Mouse (Mus musculus): ENCODE results near the gene Hmgb1. TPM values are rescaled to one million over a fixed set of nuclear protein-coding genes. Genes with fewer than 3 reads are reported as not detected.

The Hmgb1 gene
- total and polyA plus RNA-seq, 2 experiments = 17.1 to 131 TPM

DNA sequence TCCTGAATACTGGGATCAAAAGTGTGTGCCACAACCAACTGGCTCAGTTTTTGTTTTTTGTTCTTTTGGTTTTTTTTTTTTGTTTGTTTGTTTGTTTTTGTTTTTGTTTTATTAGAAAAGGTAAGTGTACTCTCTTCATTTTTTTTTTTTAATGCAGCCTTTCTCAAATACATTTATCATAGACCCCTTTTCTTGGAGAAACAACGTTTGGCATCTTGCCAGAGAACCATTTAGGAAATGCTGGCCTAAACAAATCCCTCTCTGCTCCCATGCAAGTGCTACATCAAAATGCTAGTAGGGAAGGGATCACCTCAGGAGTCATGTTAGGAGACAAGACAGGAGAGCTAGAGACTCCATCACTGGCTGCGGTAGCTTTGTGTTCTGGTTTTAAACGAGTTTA lies 76.7 kb downstream of the Hmgb1 start:
- H3K27me3 ChIP-seq (ENCODE audit: control insufficient read depth, insufficient read depth, low read length) = no peaks in the 10 kb centered on the region
- H3K27ac ChIP-seq (replicated peaks; ENCODE audit: insufficient read depth, low read depth, low read length) = no peak overlapping the region
- H3K36me3 ChIP-seq (ENCODE audit: control insufficient read depth, insufficient read depth, low read length) = no peaks in the 10 kb centered on the region
- no peaks in the 10 kb centered on the region for H3K79me2 ChIP-seq (ENCODE audit: control insufficient read depth, insufficient read depth, low read length)
- no peaks in the 10 kb centered on the region for H3K4me1 ChIP-seq (ENCODE audit: control insufficient read depth, insufficient read depth, low read length)
- no peak for DNase-seq (ENCODE audit: extremely low read depth, low read depth, low spot score)
- no peak overlapping the region for H3K4me3 ChIP-seq (ENCODE audit: insufficient read depth, low read depth, low read length)
- TF ChIP-seq POLR2A (IDR thresholded peaks at IDR 0.05; ENCODE audit: extremely low read depth, insufficient read depth, low read length) (no peak), CTCF (IDR thresholded peaks at IDR 0.05; ENCODE audit: low read depth, low read length) (no peak)
- no peak overlapping the region for H3K9ac ChIP-seq (ENCODE audit: low read depth, low read length)
- 63% methylated on average over 3 of the region's 3 CpGs for WGBS

DNA sequence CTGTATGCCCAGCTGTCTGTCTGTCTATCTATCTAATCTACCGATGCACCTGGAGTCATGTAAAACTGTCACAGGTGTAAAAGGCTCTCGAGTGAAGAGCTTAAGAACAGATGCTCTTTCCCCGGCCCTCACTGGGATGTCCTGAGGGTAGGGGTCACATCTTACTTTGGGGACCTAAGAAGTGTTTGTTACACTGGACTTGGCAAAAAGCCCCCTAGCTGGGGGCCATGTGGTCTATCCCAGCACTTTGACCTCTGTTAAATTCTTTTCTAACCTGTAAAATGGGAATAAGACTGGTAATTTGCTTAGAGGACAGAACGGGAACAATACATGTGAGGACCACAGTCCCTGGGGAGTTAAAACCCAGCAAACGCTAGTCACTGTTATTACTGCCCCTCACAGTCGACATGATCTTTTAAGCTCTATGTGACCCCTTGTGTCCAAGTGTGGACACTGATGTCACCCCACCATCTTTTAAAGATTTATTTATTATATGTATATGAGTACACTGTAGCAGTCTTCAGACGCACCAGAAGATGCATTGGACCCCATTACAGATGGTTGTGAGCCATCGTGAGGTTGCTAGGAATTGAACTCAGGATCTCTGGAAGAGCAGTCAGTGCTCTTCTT lies 80.1 kb downstream of the Hmgb1 start:
- WGBS = 88% methylated on average over 8 of the region's 8 CpGs
- H3K4me3 ChIP-seq (ENCODE audit: insufficient read depth, low read depth, low read length) = no peak overlapping the region

DNA sequence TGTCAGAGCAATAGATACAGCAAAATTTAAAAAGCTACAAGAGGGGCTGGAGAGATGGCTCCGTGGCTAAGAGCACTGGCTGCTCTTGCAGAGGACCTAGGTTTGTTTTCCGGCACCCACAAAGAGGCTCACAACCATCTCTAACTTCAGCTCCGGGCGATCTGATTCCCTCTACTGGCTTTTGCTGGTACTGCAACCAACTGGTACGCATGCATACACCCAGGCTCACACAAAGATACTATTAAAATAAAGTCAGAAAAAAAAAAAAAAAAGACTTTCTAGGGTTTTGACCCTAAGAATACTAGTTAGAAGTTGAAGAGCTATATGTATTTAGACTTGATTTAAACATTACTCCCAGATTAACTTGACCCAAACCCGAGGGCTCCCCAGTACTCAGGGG lies 82.4 kb downstream of the Hmgb1 start:
- no peaks in the 10 kb centered on the region for H3K4me1 ChIP-seq (ENCODE audit: control insufficient read depth, insufficient read depth, low read length)
- no peak overlapping the region for H3K27ac ChIP-seq (replicated peaks; ENCODE audit: insufficient read depth, low read depth, low read length)
- H3K27me3 ChIP-seq (ENCODE audit: control insufficient read depth, insufficient read depth, low read length) = no peaks in the 10 kb centered on the region
- H3K4me3 ChIP-seq (ENCODE audit: insufficient read depth, low read depth, low read length) = no peak overlapping the region
- no peak overlapping the region for H3K9ac ChIP-seq (ENCODE audit: low read depth, low read length)
- no peak for DNase-seq (ENCODE audit: extremely low read depth, low read depth, low spot score)
- no peak for TF ChIP-seq POLR2A (IDR thresholded peaks at IDR 0.05; ENCODE audit: extremely low read depth, insufficient read depth, low read length)
- TF ChIP-seq CTCF (IDR thresholded peaks at IDR 0.05; ENCODE audit: low read depth, low read length) = peak; percentile 19; the same call in 1 of the 2 replicates
- WGBS = 89% methylated on average over 6 of the region's 6 CpGs
- H3K36me3 ChIP-seq (ENCODE audit: control insufficient read depth, insufficient read depth, low read length) = no peaks in the 10 kb centered on the region
- H3K79me2 ChIP-seq (ENCODE audit: control insufficient read depth, insufficient read depth, low read length) = no peaks in the 10 kb centered on the region

More for the DNA sequence above, 80.1 kb downstream of the Hmgb1 start:
- no peaks in the 10 kb centered on the region for H3K79me2 ChIP-seq (ENCODE audit: control insufficient read depth, insufficient read depth, low read length)
- H3K4me1 ChIP-seq (ENCODE audit: control insufficient read depth, insufficient read depth, low read length) = no peaks in the 10 kb centered on the region
- TF ChIP-seq CTCF (IDR thresholded peaks at IDR 0.05; ENCODE audit: low read depth, low read length) = no peak
- TF ChIP-seq POLR2A (IDR thresholded peaks at IDR 0.05; ENCODE audit: extremely low read depth, insufficient read depth, low read length) = no peak
- DNase-seq (ENCODE audit: extremely low read depth, low read depth, low spot score) = no peak
- H3K27ac ChIP-seq (replicated peaks; ENCODE audit: insufficient read depth, low read depth, low read length) = no peak overlapping the region
- H3K9ac ChIP-seq (ENCODE audit: low read depth, low read length) = no peak overlapping the region
- no peaks in the 10 kb centered on the region for H3K27me3 ChIP-seq (ENCODE audit: control insufficient read depth, insufficient read depth, low read length)
- no peaks in the 10 kb centered on the region for H3K36me3 ChIP-seq (ENCODE audit: control insufficient read depth, insufficient read depth, low read length)

DNA sequence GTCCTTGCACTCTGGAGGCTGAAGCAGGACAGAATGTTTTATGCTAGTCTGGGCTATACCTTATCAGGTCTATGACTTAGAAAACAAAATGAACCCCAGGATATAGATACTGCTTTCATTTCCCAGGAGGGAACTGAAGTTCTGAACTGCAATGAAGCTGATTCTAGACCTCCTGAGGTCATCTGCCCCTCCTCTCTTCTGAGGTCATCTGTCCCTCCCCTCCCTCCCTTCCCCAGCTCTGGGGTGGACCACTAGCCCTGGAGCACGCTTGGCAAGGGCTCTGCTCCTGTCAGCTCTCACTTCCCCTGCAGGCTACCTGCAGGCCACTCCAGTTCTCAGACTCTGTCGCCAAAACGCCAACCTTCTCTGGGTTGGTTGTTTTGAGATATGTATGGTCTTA lies 84.2 kb downstream of the Hmgb1 start:
- no peaks in the 10 kb centered on the region for H3K36me3 ChIP-seq (ENCODE audit: control insufficient read depth, insufficient read depth, low read length)
- H3K79me2 ChIP-seq (ENCODE audit: control insufficient read depth, insufficient read depth, low read length) = no peaks in the 10 kb centered on the region
- H3K9ac ChIP-seq (ENCODE audit: low read depth, low read length) = no peak overlapping the region
- DNase-seq (ENCODE audit: extremely low read depth, low read depth, low spot score) = no peak
- no peak overlapping the region for H3K4me3 ChIP-seq (ENCODE audit: insufficient read depth, low read depth, low read length)
- H3K27ac ChIP-seq (replicated peaks; ENCODE audit: insufficient read depth, low read depth, low read length) = no peak overlapping the region
- TF ChIP-seq CTCF (IDR thresholded peaks at IDR 0.05; ENCODE audit: low read depth, low read length) (no peak), POLR2A (IDR thresholded peaks at IDR 0.05; ENCODE audit: extremely low read depth, insufficient read depth, low read length) (no peak)
- WGBS = 89% methylated on average over 3 of the region's 3 CpGs
- H3K27me3 ChIP-seq (ENCODE audit: control insufficient read depth, insufficient read depth, low read length) = no peaks in the 10 kb centered on the region
- H3K4me1 ChIP-seq (ENCODE audit: control insufficient read depth, insufficient read depth, low read length) = no peaks in the 10 kb centered on the region

DNA sequence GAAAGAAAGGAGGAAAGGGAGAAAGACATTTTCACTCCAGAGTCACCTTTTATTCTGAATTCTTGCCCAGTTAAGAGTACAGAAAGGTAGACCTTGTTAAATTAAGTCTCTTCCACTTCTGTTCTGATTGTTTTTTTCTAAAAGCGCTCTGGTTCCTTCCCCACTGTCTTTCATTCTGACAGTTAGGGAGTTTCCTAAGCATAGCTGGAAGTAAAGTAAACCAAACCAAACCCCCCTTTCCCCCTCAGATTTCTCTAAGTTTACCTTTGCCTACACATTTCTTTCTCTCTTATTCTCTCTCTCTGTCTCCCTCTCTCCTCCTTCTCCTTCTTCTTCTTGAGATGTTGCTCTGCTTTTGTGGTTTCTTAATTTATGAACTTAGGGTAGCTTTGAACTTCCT lies 85.3 kb downstream of the Hmgb1 start:
- no peaks in the 10 kb centered on the region for H3K79me2 ChIP-seq (ENCODE audit: control insufficient read depth, insufficient read depth, low read length)
- no peak overlapping the region for H3K9ac ChIP-seq (ENCODE audit: low read depth, low read length)
- no peaks in the 10 kb centered on the region for H3K36me3 ChIP-seq (ENCODE audit: control insufficient read depth, insufficient read depth, low read length)
- H3K4me1 ChIP-seq (ENCODE audit: control insufficient read depth, insufficient read depth, low read length) = no peaks in the 10 kb centered on the region
- no peaks in the 10 kb centered on the region for H3K27me3 ChIP-seq (ENCODE audit: control insufficient read depth, insufficient read depth, low read length)
- WGBS = 89% methylated on average over 1 of the region's 1 CpGs
- no peak for TF ChIP-seq CTCF (IDR thresholded peaks at IDR 0.05; ENCODE audit: low read depth, low read length)
- TF ChIP-seq POLR2A (IDR thresholded peaks at IDR 0.05; ENCODE audit: extremely low read depth, insufficient read depth, low read length) = no peak
- no peak for DNase-seq (ENCODE audit: extremely low read depth, low read depth, low spot score)
- H3K27ac ChIP-seq (replicated peaks; ENCODE audit: insufficient read depth, low read depth, low read length) = no peak overlapping the region
- H3K4me3 ChIP-seq (ENCODE audit: insufficient read depth, low read depth, low read length) = no peak overlapping the region

DNA sequence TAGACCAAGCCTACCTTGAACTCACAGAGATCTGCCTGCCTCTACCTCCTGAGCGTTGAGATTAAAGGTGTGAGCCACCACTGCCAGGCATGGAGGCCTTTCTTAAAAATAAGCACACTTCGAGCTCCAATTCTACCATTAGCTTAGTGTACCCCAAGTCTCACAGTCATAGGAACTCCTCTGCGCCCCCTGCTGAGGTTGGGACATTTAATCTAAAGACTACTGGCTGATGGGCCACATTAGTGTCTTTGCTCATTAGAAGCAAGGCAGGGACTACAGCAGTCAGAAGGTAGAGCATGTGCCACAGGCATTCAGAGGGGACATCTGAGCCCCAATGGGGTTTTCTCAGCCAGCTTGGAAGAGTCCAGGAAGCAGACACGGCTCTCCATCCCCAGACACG lies 86.4 kb downstream of the Hmgb1 start:
- Histone ChIP-seq H3K27ac (replicated peaks; ENCODE audit: insufficient read depth, low read depth, low read length) (no peak overlapping the region), H3K4me1 (ENCODE audit: control insufficient read depth, insufficient read depth, low read length) (no peaks in the 10 kb centered on the region), H3K79me2 (ENCODE audit: control insufficient read depth, insufficient read depth, low read length) (no peaks in the 10 kb centered on the region), H3K27me3 (ENCODE audit: control insufficient read depth, insufficient read depth, low read length) (no peaks in the 10 kb centered on the region), H3K9ac (ENCODE audit: low read depth, low read length) (no peak overlapping the region), H3K36me3 (ENCODE audit: control insufficient read depth, insufficient read depth, low read length) (no peaks in the 10 kb centered on the region), H3K4me3 (ENCODE audit: insufficient read depth, low read depth, low read length) (no peak overlapping the region)
- 92% methylated on average over 5 of the region's 5 CpGs for WGBS
- no peak for DNase-seq (ENCODE audit: extremely low read depth, low read depth, low spot score)
- TF ChIP-seq CTCF (IDR thresholded peaks at IDR 0.05; ENCODE audit: low read depth, low read length) = no peak
- TF ChIP-seq POLR2A (IDR thresholded peaks at IDR 0.05; ENCODE audit: extremely low read depth, insufficient read depth, low read length) = no peak
